Mouse (Mus musculus) 3134 (cell line): ENCODE results near the gene Rbm42.

Experiments used
- DNase-seq: peaks from one replicate; pipeline ENCODE4 v3.0.0-alpha.2; 2011; ENCODE audit warnings: low spot score; ENCODE audit not compliant: insufficient read length; ENCODE audit errors: extremely low read depth

Gene Rbm42

DNA sequence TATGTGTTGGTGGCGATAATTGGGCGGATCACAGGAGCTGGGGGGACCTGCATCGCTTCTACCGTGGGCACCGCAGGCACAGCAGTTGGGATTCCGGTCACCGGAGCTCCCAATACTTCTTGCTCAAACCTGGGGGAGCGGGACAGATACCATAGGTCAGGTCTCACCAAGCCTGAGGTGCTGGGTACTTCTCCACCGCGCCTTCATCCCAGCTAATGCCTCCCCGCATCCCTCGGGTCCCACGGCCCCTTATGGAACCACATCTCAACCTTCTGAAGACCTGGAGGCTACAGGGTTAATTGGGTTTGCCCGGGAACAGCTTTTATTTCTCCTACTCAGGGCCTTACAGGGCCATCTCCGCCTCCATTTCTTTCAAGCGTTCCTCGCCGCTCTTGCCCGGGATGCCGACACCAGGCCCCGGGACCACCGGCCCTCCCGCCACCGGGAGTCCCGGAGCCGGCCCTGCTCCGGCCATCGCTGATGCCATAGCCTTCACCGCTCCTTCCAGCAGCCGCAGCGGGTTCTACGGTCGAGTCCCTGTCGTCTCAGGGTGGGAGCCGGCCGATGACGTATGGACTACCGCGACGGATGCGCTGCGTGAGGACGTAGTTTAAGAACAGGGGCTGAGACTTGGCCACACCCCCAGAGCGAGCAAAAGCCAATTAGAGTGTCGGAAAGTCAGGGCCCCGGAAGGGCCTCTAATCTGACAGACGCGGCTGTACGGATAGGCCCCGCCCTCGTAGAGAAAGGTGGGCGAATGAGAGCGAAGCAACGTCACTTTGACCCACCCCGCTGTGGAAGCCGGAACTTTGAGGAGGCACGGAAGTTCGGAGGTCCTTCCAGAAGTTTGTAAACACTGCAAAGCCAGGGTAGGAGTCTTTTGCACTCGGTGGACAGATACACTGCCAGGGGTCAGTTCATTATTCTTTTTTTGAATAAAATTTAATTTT lies at the start of gene Rbm42:
TSS of gene Rbm42 (minus strand) at position 727 of the 950 bp plus-strand sequence.
- peak; percentile 93 for DNase-seq

DNA sequence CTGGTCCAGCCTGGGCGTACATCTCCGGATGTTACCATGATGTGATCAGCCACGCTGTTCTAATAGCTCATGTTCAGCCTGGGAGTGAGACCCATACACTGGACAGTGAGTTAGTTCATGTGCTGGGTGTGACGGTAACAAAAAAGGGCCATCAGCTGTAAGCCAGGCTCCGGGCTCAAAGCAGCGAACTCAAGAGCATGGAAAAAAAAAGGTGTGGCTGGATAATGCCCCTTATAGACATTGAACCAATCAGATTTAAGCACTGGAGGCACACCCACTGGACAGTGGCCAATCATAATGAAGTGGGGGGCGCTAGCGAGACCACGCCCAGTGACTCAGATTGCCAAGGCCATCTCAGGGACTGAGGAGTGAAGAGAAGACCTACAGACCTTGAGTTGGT lies 48.5 kb upstream of the Rbm42 start, which contains the start of gene 2200002J24Rik:
TSS of gene 2200002J24Rik (plus strand) at position 338 of the 400 bp plus-strand sequence.
- peak; percentile 27 for DNase-seq

DNA sequence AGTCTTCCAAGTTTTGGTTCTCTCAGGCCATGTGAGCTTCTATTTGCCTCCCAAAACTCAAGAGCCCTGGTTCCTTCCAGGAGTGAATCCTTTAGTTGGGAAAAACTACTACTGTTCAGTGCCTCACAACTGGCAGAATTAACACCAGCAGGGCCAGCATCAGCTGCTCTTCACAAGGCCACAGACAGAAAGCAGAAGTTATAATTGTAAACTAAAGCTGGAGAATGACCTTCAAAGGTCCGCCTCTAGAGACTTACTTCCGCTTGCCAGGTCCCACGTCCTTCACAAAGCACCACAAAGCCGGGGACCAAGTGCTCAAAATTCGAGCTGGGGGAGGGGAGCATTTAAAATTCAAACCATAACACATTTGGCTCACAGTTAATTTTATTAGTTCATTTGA lies 48.0 kb upstream of the Rbm42 start:
- no peak for DNase-seq

DNA sequence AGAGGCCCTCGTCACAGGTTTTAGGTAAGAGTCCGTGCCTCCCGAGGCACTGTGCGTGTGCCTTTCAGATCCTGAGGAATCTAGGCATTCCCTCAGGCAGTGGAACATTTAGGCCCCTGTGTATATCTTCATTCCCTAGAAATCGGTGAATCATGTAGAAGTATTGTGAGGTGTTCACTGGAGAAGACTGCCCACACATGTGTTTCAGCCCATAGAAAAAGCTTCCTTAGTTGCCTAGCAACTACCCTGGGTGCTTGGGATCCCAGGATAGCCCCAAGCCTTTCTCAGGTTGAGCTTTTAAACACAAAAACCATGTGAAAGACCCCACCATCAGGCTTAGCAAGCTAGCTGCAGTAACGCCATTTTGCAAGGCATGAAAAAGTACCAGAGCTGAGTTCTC lies 38.2 kb upstream of the Rbm42 start:
- DNase-seq, result no peak

DNA sequence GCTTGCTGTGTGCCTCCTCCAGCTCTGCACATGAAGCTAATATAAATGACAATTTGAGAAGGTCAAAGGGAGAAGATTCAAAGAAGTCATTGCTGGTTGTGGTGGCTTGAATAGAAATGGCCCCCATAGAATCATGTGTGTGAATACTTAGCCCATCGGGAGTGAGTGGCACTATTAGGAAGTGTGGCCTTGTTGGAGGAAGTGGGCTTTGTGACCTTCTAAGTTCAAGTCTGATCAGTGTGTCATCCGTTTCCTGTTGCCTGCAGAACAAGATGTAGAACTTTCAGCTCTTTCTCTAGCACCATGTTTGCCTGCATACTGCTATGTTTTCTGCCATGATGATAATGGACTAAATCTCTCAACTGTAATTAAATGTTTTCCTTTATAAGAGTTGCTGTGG lies 33.3 kb upstream of the Rbm42 start:
- DNase-seq, result no peak

DNA sequence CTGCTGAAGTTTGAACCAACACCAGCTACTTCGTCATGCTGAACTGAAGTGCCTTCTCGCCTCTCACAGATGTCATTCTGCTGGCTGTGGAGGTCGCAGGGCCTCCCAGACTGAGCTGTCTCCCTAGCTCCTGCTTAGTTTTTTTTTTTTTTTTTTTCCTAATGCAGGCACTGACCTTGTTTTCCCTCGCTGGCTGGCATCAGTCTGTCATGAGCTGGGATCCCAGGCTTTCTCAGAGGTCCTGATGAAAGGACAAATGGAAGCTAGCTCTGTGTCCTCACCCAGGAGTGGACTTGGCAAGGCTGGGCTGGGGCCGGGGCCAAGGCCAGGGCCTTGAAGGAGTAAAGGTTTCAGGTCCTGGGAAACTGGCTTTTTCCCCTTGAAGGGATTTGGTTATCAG lies 31.8 kb upstream of the Rbm42 start:
- no peak for DNase-seq

DNA sequence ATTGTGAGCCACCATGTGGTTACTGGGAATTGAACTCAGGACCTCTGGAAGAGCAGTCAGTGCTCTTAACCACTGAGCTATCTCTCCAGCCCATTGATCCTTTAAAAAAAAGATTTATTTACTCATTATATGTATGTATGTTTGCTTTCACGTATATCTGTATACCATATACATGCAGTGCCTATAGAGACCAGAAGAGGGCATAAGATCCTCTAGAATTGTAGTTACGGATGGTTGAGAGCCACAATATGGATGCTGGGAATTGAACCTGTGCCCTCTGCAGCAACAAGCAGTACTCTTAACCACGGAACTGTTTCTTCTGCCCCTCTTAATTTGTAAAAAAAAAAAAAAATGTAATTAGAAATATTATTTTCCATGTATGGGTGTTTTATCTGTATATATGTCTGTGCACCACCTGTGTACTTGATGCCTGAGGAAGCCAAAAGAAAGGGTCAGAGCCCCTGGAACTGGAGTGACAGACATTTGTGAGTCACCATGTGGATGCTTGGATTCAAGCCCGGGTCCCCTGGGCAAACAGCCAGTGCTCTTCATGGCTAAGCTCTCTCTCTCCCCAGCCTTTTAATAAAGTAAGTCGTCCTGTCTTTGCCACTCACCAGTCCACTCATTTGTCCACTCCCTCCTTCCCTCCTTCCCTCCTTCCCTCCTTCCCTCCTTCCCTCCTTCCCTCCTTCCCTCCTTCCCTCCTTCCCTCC lies 28.3 kb upstream of the Rbm42 start:
- DNase-seq, result peak; percentile 63

DNA sequence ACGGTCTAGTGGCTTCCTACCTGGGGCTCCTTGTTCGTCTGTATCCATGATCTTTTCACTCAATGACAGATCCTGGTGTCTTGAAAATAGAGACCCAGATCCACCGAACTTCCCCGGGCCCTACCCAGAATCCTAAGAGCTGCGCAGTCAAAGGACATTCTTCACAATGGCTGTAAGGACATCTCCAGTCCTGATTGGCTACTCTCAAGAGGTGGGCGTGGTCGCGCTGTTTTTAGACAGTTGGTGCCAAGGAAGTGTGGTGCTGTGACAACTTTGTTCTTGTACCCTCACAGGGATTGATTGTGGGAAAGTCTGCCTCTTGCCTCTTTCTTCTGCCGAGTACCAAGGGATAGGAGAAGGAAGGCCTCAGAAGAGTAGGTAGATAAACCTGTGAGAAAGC lies 21.4 kb upstream of the Rbm42 start, which contains the start of gene Pmis2:
TSS of gene Pmis2 (minus strand) at position 126 of the 400 bp plus-strand sequence.
- DNase-seq, result no peak

DNA sequence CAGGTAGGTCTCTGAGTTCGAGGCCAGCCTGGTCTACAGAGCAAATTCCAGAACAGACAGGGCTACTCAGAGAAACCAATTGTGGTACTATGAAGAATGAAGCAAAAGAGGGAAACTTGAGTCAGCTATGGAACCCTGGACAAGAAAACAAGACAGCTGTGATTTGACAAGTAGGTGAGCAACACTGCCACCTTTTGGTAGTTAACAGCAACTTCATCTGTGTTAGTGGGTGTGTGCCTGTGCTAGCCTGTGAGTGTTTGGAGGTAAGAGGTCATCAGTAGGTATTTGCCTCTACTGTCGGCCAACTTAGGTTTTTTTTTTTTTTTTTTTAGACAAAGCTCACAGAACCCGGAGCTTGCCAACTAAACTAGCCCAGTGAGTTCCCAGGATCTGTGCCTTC lies 19.1 kb upstream of the Rbm42 start:
- peak; percentile 29 for DNase-seq

DNA sequence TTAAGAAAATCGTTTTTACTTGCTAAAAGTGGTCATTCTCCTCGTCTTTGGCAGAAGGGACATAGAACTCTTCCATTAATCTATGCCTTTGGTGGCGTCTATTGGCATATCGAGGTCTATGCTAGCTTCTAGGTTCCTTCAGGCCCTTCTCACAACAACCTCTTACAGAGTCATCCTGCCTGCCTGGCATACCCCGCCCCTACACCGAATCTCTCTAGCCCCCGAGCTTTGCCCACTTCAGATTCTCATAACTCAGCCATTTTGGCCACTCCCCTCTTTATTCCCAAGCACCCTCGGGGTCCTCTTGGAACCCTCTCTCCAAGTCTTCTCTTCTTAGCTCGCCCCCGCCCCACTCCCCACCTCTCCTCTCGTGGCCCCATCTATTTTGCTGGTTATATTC lies 15.2 kb upstream of the Rbm42 start:
- DNase-seq, result no peak

DNA sequence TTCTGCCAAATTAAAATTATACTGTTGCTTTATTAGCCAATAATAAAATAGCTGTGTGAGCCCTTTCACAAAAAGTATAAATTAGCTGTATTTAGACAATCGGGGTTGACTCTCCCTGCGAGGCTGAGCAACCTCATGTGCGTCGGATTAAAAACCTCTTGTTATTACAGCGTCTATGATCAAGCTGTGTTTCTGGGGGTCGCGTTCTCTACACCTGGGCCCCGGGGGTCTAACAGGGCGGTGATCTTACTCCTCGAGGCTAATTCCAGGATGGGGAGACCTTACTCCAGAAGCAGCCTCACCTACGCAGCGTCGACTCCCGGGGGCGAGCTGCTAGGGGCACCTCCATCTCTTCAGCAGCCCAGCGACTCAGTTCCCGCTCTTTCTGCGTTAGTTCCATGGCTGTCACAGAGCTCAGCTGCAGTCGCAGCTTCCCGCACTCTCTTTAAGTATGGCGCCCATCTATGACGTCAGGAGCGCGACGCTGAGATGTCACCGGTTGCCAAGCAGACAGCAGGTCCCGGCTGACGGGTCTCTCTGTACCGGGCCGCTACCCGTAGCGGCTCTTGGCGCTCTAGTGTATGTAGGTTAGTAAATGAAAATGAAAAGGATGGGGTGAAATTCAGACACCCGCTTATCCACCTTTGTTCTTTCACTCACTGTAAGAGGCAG lies 14.5 kb upstream of the Rbm42 start, which contains the start of gene Haus5:
TSS of gene Haus5 (minus strand) at position 466 of the 672 bp plus-strand sequence.
- DNase-seq, result peak; percentile 80

DNA sequence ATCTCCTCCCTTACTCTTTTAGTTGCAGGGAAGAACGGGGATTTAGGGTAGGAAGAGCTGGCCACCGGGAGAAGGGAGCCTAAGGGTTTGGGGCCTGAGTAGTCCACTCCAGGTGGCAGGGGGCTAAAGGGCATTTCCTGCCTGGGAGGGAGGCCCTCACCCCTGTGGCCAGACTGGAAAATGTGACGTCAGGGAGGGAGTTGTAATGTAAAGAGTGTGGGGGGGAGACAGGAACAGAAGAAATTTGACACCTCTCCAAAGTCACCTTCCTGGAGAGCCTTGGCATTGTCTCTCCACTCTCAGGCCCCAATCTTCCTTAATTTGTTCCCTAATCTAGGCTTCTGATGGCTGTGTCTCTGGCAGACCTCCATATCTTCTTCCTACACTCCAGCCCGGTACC lies 11.0 kb downstream of the Rbm42 start:
- no peak for DNase-seq

DNA sequence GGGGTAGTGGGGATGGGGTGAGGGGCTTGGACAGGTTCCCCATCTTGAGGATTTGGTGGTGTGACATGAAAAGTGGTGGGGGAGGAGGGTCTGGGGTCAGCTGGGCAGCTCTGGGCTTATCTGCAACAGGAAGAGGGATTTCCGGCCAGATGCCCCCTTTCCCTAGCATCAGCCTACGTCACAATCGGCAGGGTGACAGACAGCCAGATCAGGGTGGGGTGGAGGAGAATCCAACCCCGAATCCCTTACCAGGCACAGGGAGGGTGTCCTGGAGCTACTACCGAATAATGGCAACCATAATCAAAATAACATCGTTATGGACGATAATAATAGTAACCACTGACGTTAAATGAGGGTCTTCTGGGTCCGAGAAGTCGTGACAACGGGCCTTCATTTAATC lies 13.7 kb downstream of the Rbm42 start:
- no peak for DNase-seq

DNA sequence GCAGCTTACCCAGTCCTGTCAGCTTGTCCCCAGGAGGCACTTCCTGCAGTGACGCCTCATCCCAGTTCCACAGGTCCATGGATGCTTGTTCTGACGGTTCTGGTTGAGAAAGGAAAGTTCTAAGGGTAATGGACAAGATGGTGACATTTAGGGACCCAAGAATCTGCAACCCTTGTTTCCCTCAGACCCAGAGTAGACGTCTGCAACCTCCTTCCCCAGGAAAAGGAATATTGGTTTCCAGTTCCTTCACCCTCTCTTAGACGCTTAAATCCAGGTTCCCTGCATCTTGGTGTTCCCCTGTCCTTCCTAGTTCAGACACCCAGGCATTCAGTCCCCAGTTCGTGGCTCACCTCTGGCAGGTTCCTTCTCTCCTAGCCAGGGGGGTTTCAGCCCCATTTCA lies 14.4 kb downstream of the Rbm42 start, which contains the start of gene Etv2:
TSS of gene Etv2 (minus strand) at position 101 of the 400 bp plus-strand sequence.
- DNase-seq, result no peak

DNA sequence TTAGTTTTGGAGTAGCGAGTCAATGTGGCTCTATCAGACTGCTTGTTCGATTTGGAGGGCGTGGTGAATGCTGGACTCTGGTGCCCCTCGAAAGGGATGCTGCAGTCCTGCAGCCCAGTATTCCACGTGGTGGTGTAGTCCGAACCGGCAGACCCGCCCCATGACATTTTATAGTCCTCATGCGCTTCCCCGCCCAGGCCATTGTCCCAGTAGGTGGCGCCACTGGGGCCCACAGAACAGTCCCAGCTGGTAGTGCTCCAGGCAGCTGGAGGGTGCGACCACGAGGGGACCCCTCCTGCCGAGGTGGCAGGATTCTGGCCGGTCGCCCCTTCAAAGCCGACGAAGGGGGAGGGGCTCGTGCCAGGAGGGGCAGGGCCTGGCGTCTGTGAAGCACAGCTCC lies 15.5 kb downstream of the Rbm42 start:
- no peak for DNase-seq

DNA sequence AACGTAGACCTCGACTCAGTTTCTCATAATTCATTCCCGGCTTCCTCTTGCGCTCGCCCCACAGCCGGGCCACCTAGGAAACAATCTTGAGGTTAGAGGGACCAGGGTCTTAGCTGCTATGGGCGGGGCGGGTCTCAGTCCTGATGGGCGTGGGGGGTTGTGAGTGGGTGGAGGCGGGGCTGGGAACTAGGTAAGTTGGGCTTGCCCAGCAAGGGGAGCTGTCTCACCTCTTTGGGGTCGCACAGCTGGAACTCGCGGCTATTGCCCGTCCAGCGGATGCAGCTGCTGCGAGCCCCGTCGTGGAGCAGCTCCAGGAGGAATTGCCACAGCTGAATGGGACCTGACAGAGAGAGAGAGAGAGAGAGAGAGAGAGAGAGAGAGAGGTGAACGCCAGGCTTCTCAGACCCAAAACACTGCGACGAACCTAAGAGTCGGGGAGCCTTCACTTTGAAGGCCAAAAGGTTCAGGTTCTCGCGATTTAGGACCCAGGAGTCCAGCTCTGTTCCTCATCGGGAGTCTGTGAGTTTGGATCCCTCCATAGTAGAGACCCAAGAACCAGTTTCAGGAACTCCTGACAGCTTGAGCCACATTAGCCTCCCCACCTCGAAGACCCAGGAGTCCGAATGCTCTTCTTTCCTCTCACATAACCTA lies 16.2 kb downstream of the Rbm42 start:
- no peak for DNase-seq

DNA sequence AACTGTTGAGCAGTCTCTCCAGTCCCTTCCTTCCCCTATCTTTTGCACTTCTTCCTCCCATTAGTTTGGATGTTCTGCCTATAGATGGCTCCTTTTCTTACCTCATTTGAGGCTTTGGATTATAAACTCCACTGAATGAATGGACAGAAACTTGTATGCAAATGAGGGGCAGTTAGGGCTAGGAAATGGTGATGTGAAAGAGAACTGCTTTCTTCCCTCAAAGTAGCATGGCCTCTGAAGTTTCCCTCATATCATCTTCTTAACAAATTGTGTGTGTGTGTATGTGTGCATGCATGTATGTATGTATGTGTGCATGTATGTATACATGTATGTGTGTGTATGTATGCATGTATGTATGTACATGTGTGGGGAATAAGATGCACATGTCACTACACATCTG lies 21.1 kb downstream of the Rbm42 start:
- DNase-seq, result no peak

DNA sequence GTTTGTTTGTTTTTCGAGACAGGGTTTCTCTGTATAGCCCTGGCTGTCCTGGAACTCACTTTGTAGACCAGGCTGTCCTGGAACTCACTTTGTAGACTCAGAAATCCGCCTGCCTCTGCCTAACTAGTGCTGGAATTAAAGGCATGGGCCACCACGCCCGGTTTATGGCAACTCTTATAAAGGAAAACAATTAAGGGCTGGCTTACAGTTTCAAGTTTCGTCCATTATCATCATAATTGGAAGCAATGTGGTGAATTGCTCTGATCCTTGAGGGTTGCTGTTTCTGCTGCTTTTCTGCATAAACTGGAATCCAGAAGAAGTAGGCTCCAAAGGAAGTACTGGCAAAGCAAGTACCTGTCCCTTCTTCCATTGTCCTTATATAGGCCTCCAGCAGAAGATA lies 23.5 kb downstream of the Rbm42 start:
- no peak for DNase-seq

DNA sequence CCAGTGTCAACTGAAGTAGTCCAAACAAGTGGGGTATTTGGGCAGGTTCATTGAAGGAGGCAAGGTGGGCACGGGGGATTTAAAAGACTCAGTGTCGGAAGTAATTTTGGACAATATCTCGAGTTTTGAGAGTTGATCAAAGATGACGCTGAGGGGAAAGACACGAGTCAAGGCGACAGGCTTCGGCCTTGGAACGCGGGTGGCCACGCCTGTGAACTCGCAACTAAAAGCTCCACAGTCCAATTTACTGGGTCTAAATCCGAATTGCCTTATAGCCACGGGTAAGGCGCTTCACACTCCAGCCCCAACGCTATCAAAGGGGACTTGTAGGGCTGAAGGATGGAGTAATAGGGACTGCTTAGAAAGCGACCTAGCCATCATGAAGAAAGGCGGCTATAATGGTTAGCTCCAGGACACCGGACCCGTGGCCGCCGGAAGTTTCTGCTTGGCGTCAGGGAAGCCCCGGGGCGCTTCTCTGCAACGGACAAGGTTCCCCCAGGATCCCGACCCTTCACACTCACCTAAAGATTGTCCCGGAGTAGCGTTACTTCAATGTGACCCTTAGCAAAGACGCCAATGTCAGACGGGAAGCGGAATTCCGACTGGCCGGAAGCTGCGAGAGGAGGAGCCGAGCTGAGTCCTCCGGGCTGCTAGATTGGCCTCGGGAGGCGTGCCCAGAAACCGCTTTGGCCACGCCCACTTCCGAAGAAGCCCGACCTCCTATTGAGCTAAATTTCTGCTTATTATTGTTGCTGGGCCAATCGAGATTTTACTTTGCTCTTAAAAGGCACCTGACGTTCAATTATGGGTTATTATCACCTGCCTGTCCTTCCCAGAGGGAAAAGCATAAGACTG lies 24.4 kb downstream of the Rbm42 start, which contains the start of gene Cox6b1:
TSS of gene Cox6b1 (minus strand) at position 622 of the 855 bp plus-strand sequence.
- DNase-seq, result peak; percentile 91
